In the genomic region with DNA sequence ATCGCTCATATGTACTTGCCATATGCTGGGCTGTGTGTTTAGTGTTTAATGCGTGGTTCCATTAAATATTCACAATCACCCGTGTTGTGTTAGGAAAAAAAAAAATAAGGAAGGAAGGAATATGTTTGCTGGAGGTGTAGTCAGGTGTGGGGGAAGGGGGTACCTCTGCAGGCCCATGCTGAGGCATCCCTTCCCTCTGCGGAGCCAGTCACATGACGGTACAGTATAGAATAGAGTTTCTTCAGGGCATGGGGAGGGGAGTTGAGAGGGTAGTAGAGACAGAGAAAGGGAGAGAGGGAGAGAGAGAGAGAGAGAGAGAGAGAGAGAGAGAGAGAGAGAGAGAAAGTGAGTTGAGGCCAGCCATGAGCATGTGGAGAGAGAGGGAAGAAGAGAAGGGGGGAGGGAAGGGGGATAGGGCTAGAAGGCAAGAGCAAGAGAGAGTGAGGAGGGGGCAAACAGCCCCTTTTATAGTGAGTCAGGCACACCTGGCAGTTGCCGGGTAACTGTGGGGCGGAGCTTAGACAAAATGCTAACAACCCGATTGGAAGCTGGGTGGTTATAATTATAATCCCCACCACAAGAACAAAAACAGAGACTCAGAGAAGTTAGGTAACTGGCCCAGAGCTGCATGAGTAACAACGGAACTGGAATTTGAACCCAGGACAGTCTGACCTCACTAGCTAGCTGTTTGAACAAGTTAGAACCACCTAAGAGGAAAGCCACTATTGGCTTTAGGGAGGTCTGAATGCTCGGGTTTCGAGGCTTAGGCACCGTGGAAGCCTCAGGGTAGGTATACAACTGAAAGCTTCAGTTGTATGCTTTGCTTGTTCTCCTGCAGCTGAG, we compare ENCODE assay signal across 17 mouse cellular contexts. TPM values are rescaled to one million over a fixed set of nuclear protein-coding genes. Genes with fewer than 3 reads are reported as not detected.
DNase-seq lines count a peak whose midpoint lies in the region; ATAC-seq and TF ChIP-seq lines count a peak whose summit lies in the region.
"Had no signal": no experiment of that assay in that cellular context is flagged by ENCODE, and none has a peak within 500 bp of the region (broad histone marks: within the 10 kb centered on the region; RNA-seq: fewer than 3 reads in every experiment).

No protein-coding gene starts in this region.

- 0 out of 2 replicates have a peak overlapping the region, but pooled peaks have one; percentile 16 for H3K9ac ChIP-seq in kidney, embryonic 16.5 days (replicated peaks; ENCODE audit: low read length)
- no peak overlapping the region for H3K9ac ChIP-seq in forebrain, embryonic 15.5 days (replicated peaks)
- H3K9ac ChIP-seq: heart, embryonic 13.5 days; limb, embryonic 12.5 days; liver, embryonic 15.5 days; neural tube, embryonic 13.5 days had no signal

- peak; percentile 40 for DNase-seq in cerebellum, adult 9-11 months
- no peak for DNase-seq in cerebellum, postnatal 25 days
- no peak for DNase-seq in kidney, adult 8-10 months
- DNase-seq in heart, adult 18-20 months = no peak
- DNase-seq: heart, postnatal 36 days; kidney, postnatal 14 days; right cerebral cortex, postnatal 14 days had no signal

- no peaks in the 10 kb centered on the region for H3K9me3 ChIP-seq in kidney, embryonic 16.5 days (ENCODE audit: low read length)
- no peaks in the 10 kb centered on the region for H3K9me3 ChIP-seq in E14TG2a.4 (ENCODE audit: low read length)
- H3K9me3 ChIP-seq in forebrain, embryonic 15.5 days = no peaks in the 10 kb centered on the region
- H3K9me3 ChIP-seq: heart, embryonic 13.5 days; limb, embryonic 12.5 days; liver, embryonic 15.5 days; neural tube, embryonic 13.5 days had no signal

- ATAC-seq in kidney, embryonic 16.5 days (ENCODE audit: low FRiP score, low TSS enrichment) = peak; percentile 75
- ATAC-seq in forebrain, embryonic 15.5 days (replicated peaks) = peak; percentile 60
- ATAC-seq: intestine, embryonic 16.5 days; lung, postnatal 0 days had no signal

- H3K27me3 ChIP-seq in kidney, embryonic 16.5 days (ENCODE audit: insufficient read depth, low read length) = no peaks in the 10 kb centered on the region
- H3K27me3 ChIP-seq in E14TG2a.4 (ENCODE audit: insufficient read depth, low read length) = no peaks in the 10 kb centered on the region
- no peaks in the 10 kb centered on the region for H3K27me3 ChIP-seq in forebrain, embryonic 15.5 days
- H3K27me3 ChIP-seq: CH12.LX; heart, embryonic 13.5 days; limb, embryonic 12.5 days; liver, embryonic 15.5 days; neural tube, embryonic 13.5 days had no signal

- TF ChIP-seq CTCF in E14TG2a.4 (conservative IDR thresholded peaks at IDR 0.05; ENCODE audit: low read length) = no peak

- no peak overlapping the region for H3K4me3 ChIP-seq in kidney, embryonic 16.5 days (ENCODE audit: low read length)
- H3K4me3 ChIP-seq in E14TG2a.4 (replicated peaks; ENCODE audit: low read length) = 0 out of 2 replicates have a peak overlapping the region, but pooled peaks have one; percentile 32
- no peak overlapping the region for H3K4me3 ChIP-seq in forebrain, embryonic 15.5 days
- H3K4me3 ChIP-seq: heart, embryonic 13.5 days; limb, embryonic 12.5 days; liver, embryonic 15.5 days; neural tube, embryonic 13.5 days had no signal

- 0 out of 2 replicates have a peak overlapping the region, but pooled peaks have one; percentile 10 for H3K4me2 ChIP-seq in kidney, embryonic 16.5 days (replicated peaks; ENCODE audit: low read depth, low read length)
- peak overlapping the region; percentile 26 for H3K4me2 ChIP-seq in forebrain, embryonic 15.5 days (replicated peaks)
- H3K4me2 ChIP-seq: heart, embryonic 13.5 days; limb, embryonic 12.5 days; liver, embryonic 15.5 days; neural tube, embryonic 13.5 days had no signal

- peak overlapping the region; percentile 38; the same call in 1 of the 2 replicates for H3K27ac ChIP-seq in kidney, embryonic 16.5 days (ENCODE audit: low read length)
- peak overlapping the region; percentile 74 for H3K27ac ChIP-seq in forebrain, embryonic 15.5 days (replicated peaks)
- H3K27ac ChIP-seq: heart, embryonic 13.5 days; limb, embryonic 12.5 days; liver, embryonic 15.5 days had no signal

- no peaks in the 10 kb centered on the region for H3K36me3 ChIP-seq in kidney, embryonic 16.5 days (ENCODE audit: insufficient read depth, low read length)
- H3K36me3 ChIP-seq in E14TG2a.4 (ENCODE audit: insufficient read depth, low read length) = no peaks in the 10 kb centered on the region
- no peaks in the 10 kb centered on the region for H3K36me3 ChIP-seq in forebrain, embryonic 15.5 days
- H3K36me3 ChIP-seq: limb, embryonic 12.5 days; liver, embryonic 15.5 days; neural tube, embryonic 13.5 days had no signal

- WGBS in kidney, embryonic 16.5 days = 57% methylated on average over 12 of the region's 12 CpGs
- 58% methylated on average over 12 of the region's 12 CpGs for WGBS in forebrain, embryonic 15.5 days

- peaks cover 6% of the 10 kb centered on the region; the same call in 1 of the 2 replicates for H3K4me1 ChIP-seq in kidney, embryonic 16.5 days (ENCODE audit: insufficient read depth, low read length)
- peaks cover 17% of the 10 kb centered on the region for H3K4me1 ChIP-seq in E14TG2a.4 (replicated peaks; ENCODE audit: low read depth, low read length)
- peaks cover 20% of the 10 kb centered on the region for H3K4me1 ChIP-seq in forebrain, embryonic 15.5 days
- H3K4me1 ChIP-seq: heart, embryonic 13.5 days; liver, embryonic 15.5 days had no signal

RNA-seq across cellular contexts. Expression of a gene that starts 45.3 kb away (rescaled TPM):
- 0.17 and 0.28 TPM in 2 replicates for polyA plus RNA-seq in kidney, embryonic 16.5 days (2015; fragmentation: Nextera tagmentation; extraction: Ambion mirVana)
- 0.11 and 0.13 TPM in 2 replicates for polyA plus RNA-seq in forebrain, embryonic 15.5 days (2015; fragmentation: Nextera tagmentation; extraction: Ambion mirVana)
- total RNA-seq in heart, adult 18-20 months (2021) = under 1 TPM in 1 of 2 experiments, not detected in 1; 0.69 TPM
- polyA plus RNA-seq: heart, embryonic 13.5 days; limb, embryonic 12.5 days; neural tube, embryonic 13.5 days had no signal
